Mouse (Mus musculus) stomach, postnatal 0 days (tissue): Measurements from ENCODE around the gene Rwdd2b. TPM values are rescaled to one million over a fixed set of nuclear protein-coding genes. Genes with fewer than 3 reads are reported as not detected.

Experiments
- ATAC-seq: fragments of 200-750 bp; cut with Nextera tagmentation; 2 replicates; pipeline ENCODE4 v1.8.0; 2017; ENCODE audit not compliant: low FRiP score, low TSS enrichment
- DNase-seq: peaks from one replicate; pipeline ENCODE4 v3.0.0-alpha.2; 2016; ENCODE audit warnings: low spot score
- H3K27ac ChIP-seq: fragments of 300-500 bp; sonication (generic); replicated peaks from 2 replicates; pipeline ENCODE4 v1.5.1; 2014; ENCODE audit warnings: mild to moderate bottlenecking, control low read depth
- H3K27me3 ChIP-seq: fragments of 300-500 bp; sonication (generic); 2 replicates; pipeline ENCODE4 v1.6.1; 2014; ENCODE audit warnings: low read length; ENCODE audit not compliant: control insufficient read depth, insufficient read depth
- H3K36me3 ChIP-seq: fragments of 300-500 bp; sonication (generic); 2 replicates; pipeline ENCODE4 v1.6.1; 2014; ENCODE audit warnings: low read length, mixed read lengths; ENCODE audit not compliant: control insufficient read depth, insufficient read depth
- H3K4me1 ChIP-seq: fragments of 300-500 bp; sonication (generic); replicated peaks from 2 replicates; pipeline ENCODE4 v1.6.1; 2014; ENCODE audit warnings: antibody characterized with exemption; ENCODE audit not compliant: control insufficient read depth, insufficient read depth
- H3K4me2 ChIP-seq: fragments of 300-500 bp; sonication (generic); replicated peaks from 2 replicates; pipeline ENCODE4 v1.6.1; 2014; ENCODE audit warnings: low read depth, mild to moderate bottlenecking, control low read depth, moderate library complexity
- H3K4me3 ChIP-seq: fragments of 300-500 bp; sonication (generic); 2 replicates; pipeline ENCODE4 v1.5.1; 2014; ENCODE audit warnings: low read depth, low read length, control low read depth
- H3K9ac ChIP-seq: fragments of 300-500 bp; sonication (generic); 2 replicates; pipeline ENCODE4 v1.6.1; 2014; ENCODE audit warnings: mild to moderate bottlenecking, low read length, control low read depth, mixed read lengths
- H3K9me3 ChIP-seq: fragments of 300-500 bp; sonication (generic); 2 replicates; pipeline ENCODE4 v1.6.1; 2016; ENCODE audit warnings: low read length; ENCODE audit not compliant: control insufficient read depth
- CTCF ChIP-seq: IDR thresholded peaks from 2 replicates; pipeline ENCODE4 v1.5.1; 2016; ENCODE audit warnings: antibody characterized with exemption, low read depth, mild to moderate bottlenecking, moderate library complexity
- EP300 ChIP-seq: optimal IDR thresholded peaks from 2 replicates; pipeline ENCODE3; 2016; ENCODE audit warnings: antibody characterized with exemption
- WGBS: fragments of 180-500 bp; shearing (Covaris S2); extraction: QIAGEN DNeasy Blood & Tissue Kit; methylation state at CpG from one replicate; pipeline ENCODE4 v1.1.7; 2014; 5-methylcytosine and 5-hydroxymethylcytosine counted together
- polyA plus RNA-seq: library from polyadenylated mRNA; unstranded; fragments of >200 nt; fragmentation: Nextera tagmentation; extraction: Ambion mirVana; gene quantifications from 2 replicates; pipeline ENCODE4 v1.2.1, GENCODE M21; 2015

Gene Rwdd2b
- polyA plus RNA-seq, 1 experiment from 2014 or later = 6.9 TPM

DNA sequence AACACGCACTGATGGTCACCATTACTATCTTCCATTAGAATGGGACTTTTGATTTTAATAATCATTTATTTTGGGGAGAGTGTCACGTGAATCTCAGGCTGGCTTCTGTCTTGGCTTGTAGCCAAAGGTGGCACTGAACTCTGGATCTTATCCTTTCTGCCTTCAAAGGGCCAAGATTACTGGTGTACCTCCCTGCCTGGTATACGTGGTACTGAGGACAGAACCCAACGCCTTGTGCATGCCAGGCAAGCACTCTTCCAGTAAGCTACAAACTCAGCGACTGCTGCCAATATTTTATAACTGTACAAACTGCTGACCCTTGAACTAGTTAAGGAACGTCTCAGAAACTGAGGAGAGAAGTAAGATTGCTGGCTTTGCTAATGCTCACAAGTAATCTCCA lies 5.4 kb downstream of the Rwdd2b start:
- no peak overlapping the region for H3K9ac ChIP-seq
- TF ChIP-seq CTCF (no peak), EP300 (no peak)
- H3K4me1 ChIP-seq = no peaks in the 10 kb centered on the region; the same call in 1 of the 2 replicates
- H3K4me3 ChIP-seq = no peak overlapping the region
- DNase-seq (no peak), ATAC-seq (no peak)
- H3K27ac ChIP-seq = no peak overlapping the region
- no peaks in the 10 kb centered on the region for H3K9me3 ChIP-seq
- WGBS = 73% methylated on average over 6 of the region's 6 CpGs
- H3K4me2 ChIP-seq = no peak overlapping the region
- H3K36me3 ChIP-seq = no peaks in the 10 kb centered on the region
- no peaks in the 10 kb centered on the region for H3K27me3 ChIP-seq

DNA sequence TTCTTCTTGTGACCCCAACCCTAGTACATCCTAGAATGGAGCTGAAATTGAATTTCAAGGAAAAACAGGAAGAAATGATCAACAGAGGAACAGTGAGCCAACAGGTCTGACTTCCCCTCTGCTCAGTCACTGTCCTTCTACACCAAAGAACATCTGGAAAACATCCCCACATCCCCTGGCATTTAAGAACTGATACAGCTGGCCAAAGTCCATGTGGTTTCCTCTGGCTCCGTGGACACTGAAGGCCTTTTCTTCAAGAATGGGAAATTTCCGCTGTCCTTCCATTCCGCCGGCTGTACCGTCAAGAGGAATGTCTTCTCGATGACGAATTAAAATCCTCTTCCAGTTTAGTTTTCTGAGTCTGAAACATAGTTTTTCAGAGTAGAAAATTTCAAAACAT lies 6.1 kb downstream of the Rwdd2b start:
- Histone ChIP-seq H3K9ac (no peak overlapping the region), H3K36me3 (no peaks in the 10 kb centered on the region), H3K27ac (no peak overlapping the region), H3K27me3 (no peaks in the 10 kb centered on the region), H3K4me1 (no peaks in the 10 kb centered on the region), H3K4me2 (no peak overlapping the region), H3K4me3 (no peak overlapping the region), H3K9me3 (no peaks in the 10 kb centered on the region)
- no peak for TF ChIP-seq CTCF
- no peak for TF ChIP-seq EP300
- ATAC-seq = no peak
- DNase-seq = no peak
- 81% methylated on average over 7 of the region's 7 CpGs for WGBS

DNA sequence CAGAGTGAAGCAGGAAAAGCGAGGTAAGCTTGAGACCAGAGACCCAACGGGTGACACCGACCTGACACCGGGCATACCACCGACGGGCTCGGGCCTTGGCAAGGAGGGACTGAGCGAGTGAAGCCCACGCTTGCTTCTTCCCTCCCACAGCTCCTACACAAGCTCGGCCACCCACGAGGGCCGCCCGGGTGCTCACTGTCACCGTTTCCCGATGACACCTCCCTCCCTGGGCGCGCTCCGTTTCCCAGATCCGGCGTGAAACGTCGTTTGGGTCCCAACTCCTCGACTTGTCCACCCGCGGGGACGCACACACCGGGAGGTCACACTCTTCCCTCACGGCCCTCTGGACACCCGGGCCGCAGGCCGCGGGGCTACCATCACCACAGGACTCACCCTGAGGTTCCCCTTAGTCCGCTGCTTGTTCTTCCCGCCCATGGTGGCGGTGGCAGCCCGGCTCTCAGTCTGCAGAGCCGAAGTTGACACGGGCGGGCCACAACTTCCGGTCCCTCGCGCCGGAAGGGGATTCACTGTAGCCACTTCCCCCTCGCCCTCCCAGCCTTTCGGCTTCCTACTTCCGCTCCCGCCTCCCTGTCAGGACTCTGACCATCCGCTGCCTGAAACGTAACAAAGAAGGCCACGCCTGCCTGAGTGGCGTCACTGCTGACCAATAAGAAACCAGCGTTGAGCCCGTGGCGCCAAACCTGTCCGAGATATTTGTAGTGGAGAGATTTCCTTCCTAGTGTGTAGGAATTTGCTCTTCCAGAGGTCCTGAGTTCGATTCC lies 8.1 kb downstream of the Rwdd2b start, which contains the start of gene Ltn1:
Gene Ltn1, minus strand, starts transcription at position 580 of the 782 bp plus-strand sequence.
- Histone ChIP-seq H3K9me3 (no peaks in the 10 kb centered on the region), H3K27me3 (no peaks in the 10 kb centered on the region), H3K4me2 (peak within 1 kb of the TSS; percentile 70), H3K9ac (peak within 1 kb of the TSS; percentile 91), H3K4me1 (no peaks in the 10 kb centered on the region), H3K36me3 (no peaks in the 10 kb centered on the region), H3K4me3 (peak within 1 kb of the TSS; percentile 95), H3K27ac (peak within 1 kb of the TSS; percentile 84)
- DNase-seq (peak; percentile 98), ATAC-seq (peak; percentile 100)
- TF ChIP-seq CTCF (no peak), EP300 (no peak)
- under 1% methylated on average over 53 of the region's 56 CpGs for WGBS

DNA sequence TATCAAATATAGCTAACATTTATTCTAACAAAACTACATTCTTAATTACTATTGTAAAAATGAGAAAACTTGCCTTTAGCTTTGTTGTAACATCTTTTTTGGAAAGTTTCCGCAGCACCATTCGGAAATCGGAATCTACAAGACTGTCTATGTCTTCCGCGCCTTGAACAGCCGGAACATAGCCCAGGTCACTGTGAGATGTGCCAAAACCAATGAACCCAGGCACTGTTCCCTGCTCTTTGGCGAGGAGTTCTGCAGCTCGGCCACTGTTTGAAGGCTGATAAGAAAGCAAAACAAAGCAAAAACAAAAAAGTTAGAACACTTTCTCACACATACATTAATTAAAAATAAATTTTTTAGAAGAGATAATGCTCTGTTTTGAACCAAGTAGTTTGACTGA lies 12.9 kb downstream of the Rwdd2b start:
- H3K4me2 ChIP-seq = no peak overlapping the region
- WGBS = 95% methylated on average over 8 of the region's 8 CpGs
- H3K27ac ChIP-seq = no peak overlapping the region
- DNase-seq = no peak
- no peaks in the 10 kb centered on the region for H3K4me1 ChIP-seq
- no peak for ATAC-seq
- no peak overlapping the region for H3K4me3 ChIP-seq
- TF ChIP-seq CTCF (no peak), EP300 (no peak)
- H3K9ac ChIP-seq = no peak overlapping the region
- no peaks in the 10 kb centered on the region for H3K9me3 ChIP-seq
- H3K36me3 ChIP-seq = peaks cover 10% of the 10 kb centered on the region
- no peaks in the 10 kb centered on the region for H3K27me3 ChIP-seq

DNA sequence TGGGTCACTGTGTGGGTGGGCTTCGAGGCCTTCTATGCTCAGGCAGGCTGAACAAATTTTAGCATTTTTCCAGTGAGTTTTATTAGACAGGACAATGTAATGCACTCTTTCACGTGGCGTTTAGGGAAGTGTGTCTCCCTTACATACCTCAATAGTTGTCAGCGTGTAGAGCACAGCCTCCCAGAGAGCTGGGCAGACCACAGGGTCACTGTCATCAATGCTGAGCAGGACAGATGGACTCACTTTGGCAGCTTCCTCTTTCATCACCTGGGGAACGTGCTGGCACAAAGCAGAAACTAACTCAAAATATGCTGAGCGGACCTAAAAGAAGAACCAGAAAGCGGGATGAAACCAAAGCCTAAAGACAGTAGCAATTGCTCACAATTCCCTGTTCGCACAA lies 19.7 kb downstream of the Rwdd2b start:
- Histone ChIP-seq H3K4me2 (no peak overlapping the region), H3K27ac (no peak overlapping the region), H3K27me3 (no peaks in the 10 kb centered on the region), H3K4me3 (no peak overlapping the region), H3K36me3 (peaks cover 14% of the 10 kb centered on the region), H3K9ac (no peak overlapping the region), H3K9me3 (no peaks in the 10 kb centered on the region), H3K4me1 (no peaks in the 10 kb centered on the region)
- WGBS = 92% methylated on average over 8 of the region's 8 CpGs
- ATAC-seq (no peak), DNase-seq (no peak)
- no peak for TF ChIP-seq EP300
- no peak for TF ChIP-seq CTCF

DNA sequence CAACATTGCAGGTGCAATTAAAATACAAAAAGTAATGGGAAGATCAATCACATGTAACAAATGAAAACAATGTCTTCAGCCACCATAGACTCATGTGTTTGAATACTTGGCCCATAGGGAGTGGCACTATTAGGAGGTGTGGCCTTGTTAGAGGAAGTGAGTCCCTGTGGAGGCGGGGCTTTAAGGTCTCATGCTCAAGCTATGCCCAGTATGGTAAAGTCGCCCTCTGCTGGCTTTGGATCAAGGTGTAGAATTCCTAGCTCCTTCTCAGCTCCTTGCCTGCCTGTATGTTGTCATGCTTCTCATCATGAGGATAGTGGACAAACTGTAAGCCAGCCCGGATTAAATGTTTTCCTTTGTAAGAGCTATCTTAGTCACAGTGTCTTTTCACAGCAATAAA lies 35.4 kb downstream of the Rwdd2b start:
- H3K27me3 ChIP-seq = no peaks in the 10 kb centered on the region
- no peak overlapping the region for H3K4me3 ChIP-seq
- peak; percentile 89 for ATAC-seq
- H3K4me1 ChIP-seq = no peaks in the 10 kb centered on the region
- no peaks in the 10 kb centered on the region for H3K9me3 ChIP-seq
- peaks cover 39% of the 10 kb centered on the region for H3K36me3 ChIP-seq
- H3K4me2 ChIP-seq = no peak overlapping the region
- peak; percentile 80 for DNase-seq
- TF ChIP-seq CTCF = peak; percentile 57
- TF ChIP-seq EP300 = no peak
- 81% methylated on average over 3 of the region's 3 CpGs for WGBS
- H3K9ac ChIP-seq = no peak overlapping the region
- H3K27ac ChIP-seq = no peak overlapping the region
